Mouse (Mus musculus): Measurements from ENCODE around the gene Sorl1. TPM values are rescaled to one million over a fixed set of nuclear protein-coding genes. Genes with fewer than 3 reads are reported as not detected.

Sorl1 gene
- polyA plus RNA-seq, 1 experiment: 25.1 TPM

DNA sequence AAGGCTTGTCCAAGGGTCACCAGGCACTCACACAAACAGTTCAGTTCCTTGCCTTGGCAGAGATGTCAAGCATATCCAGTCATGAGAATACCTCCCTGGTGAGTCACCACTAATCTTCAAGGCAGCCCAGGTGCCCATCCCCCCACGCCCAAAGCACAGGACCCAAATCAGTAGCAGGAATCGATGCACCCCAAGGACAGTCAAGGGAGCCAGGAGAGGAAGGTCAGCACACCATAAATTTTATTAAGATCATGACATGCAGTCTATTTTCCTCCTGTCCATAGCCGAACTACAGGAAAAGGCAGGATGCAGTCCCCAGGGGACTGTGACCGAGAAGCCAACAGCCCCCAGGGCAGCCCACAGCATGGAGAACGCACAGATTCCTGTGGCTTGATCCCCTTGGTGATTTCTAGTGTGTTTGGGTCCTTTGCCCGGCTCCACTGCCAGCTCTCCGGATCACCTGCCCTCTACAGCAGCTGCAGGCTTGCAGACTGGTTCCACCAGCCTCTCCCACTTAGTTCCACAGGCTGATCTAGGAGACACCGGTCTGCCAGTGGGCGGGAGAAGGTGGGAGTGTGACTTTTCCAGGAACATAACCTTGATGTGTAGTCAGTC, 14.2 kb downstream of the Sorl1 start:
- H3K27ac ChIP-seq (ENCODE audit: insufficient read depth, low read depth, low read length): no peak overlapping the region
- peaks cover 19% of the 10 kb centered on the region for H3K4me1 ChIP-seq (ENCODE audit: control insufficient read depth, insufficient read depth, low read length)
- TF ChIP-seq CTCF (IDR thresholded peaks at IDR 0.05; ENCODE audit: low read depth, low read length) (no peak), POLR2A (IDR thresholded peaks at IDR 0.05; ENCODE audit: borderline replicate concordance, low read depth, low read length) (no peak)
- H3K4me3 ChIP-seq (ENCODE audit: insufficient read depth, low read length): no peak overlapping the region

DNA sequence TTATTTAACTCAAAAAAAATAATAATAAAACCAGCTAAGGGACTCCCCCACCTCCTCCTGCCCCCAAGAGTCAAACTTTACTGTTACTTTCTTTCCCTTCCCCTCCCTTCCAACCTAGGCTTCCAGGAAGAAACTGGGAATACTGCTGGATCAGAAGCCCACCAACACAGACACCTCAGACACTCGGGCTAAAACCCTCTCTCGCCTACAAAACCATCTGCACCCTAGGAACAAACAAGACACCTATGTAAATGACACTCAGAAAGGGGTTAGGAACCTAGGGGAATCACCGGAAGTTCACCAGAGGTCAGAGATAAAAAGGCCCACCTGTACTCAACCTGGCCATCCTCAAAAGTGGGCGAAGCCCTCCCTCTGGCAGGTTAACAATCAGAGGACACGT, 15.0 kb downstream of the Sorl1 start:
- H3K4me3 ChIP-seq (ENCODE audit: insufficient read depth, low read length): no peak overlapping the region
- no peak for TF ChIP-seq POLR2A (IDR thresholded peaks at IDR 0.05; ENCODE audit: borderline replicate concordance, low read depth, low read length)
- no peak for TF ChIP-seq CTCF (IDR thresholded peaks at IDR 0.05; ENCODE audit: low read depth, low read length)
- peaks cover 19% of the 10 kb centered on the region for H3K4me1 ChIP-seq (ENCODE audit: control insufficient read depth, insufficient read depth, low read length)
- no peak overlapping the region for H3K27ac ChIP-seq (ENCODE audit: insufficient read depth, low read depth, low read length)

DNA sequence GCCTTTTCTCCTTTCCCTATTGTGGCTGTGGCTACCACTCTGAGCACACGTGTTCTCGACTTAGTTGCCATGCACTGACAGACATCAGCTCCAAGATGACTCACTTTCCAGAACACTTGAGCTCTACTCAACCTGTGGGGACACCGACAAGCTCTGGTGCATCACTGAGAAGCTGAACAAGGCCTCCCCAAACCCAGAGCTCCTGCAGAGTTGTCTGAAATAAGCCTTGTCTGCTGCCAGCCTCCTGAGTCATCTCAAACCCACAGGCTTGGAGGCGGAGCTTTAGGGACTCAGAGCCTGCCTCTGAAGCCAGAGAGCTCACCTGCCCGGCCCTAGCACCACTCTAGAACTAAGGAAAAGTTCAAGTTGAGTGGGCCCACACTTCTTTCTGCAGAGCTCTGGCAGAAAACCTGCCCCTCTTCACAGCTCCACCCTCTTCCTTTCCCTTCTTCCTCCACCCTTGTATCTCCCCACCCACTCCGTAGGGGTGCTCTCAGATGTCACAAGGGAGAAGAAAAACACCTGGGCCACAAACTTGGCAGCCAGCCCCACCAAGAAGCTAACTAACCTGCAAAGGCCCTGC, 15.6 kb downstream of the Sorl1 start:
- Histone ChIP-seq H3K27ac (ENCODE audit: insufficient read depth, low read depth, low read length) (no peak overlapping the region), H3K4me1 (ENCODE audit: control insufficient read depth, insufficient read depth, low read length) (peaks cover 19% of the 10 kb centered on the region), H3K4me3 (ENCODE audit: insufficient read depth, low read length) (no peak overlapping the region)
- TF ChIP-seq CTCF (IDR thresholded peaks at IDR 0.05; ENCODE audit: low read depth, low read length): no peak
- no peak for TF ChIP-seq POLR2A (IDR thresholded peaks at IDR 0.05; ENCODE audit: borderline replicate concordance, low read depth, low read length)

DNA sequence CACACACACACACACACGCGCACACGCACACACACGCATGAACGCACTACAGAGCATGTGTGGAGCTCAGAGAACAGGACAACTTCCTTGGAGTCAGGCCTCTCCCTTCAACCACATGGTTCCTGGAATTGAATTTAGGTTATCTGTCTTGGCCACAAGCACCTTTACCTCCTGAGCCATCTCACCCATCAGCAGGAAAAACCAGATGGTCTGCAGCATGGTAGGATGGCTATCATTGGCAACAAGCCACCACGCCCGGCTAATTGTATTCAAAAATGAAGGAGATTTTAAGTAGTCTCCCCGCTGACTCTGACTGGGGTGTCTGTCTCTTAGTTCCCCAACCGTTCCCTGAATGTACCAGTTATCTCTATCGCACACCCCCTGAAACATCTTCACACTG, 17.0 kb downstream of the Sorl1 start:
- TF ChIP-seq CTCF (IDR thresholded peaks at IDR 0.05; ENCODE audit: low read depth, low read length) (no peak), POLR2A (IDR thresholded peaks at IDR 0.05; ENCODE audit: borderline replicate concordance, low read depth, low read length) (no peak)
- Histone ChIP-seq H3K4me3 (ENCODE audit: insufficient read depth, low read length) (no peak overlapping the region), H3K4me1 (ENCODE audit: control insufficient read depth, insufficient read depth, low read length) (peaks cover 19% of the 10 kb centered on the region), H3K27ac (ENCODE audit: insufficient read depth, low read depth, low read length) (no peak overlapping the region)

DNA sequence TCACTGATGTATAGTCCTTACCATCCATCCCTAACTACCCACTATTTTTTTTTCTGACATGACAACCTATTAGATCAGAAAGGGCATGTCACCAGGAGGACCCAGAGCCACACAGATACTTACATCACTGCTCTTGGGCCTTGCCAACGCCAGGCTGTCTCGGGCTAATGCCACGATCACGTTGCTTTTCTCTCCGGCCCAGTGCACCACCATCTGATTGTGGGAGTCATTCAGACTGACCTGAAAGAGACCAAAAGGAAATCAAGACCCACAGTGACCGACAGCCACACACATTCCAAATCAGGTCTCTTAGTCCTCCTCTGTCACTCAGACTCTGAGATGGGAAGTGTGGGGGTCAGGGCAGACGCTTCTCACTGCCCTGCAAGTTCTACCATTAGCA, 17.8 kb downstream of the Sorl1 start:
- no peak for TF ChIP-seq POLR2A (IDR thresholded peaks at IDR 0.05; ENCODE audit: borderline replicate concordance, low read depth, low read length)
- TF ChIP-seq CTCF (IDR thresholded peaks at IDR 0.05; ENCODE audit: low read depth, low read length): no peak
- Histone ChIP-seq H3K4me3 (ENCODE audit: insufficient read depth, low read length) (no peak overlapping the region), H3K27ac (ENCODE audit: insufficient read depth, low read depth, low read length) (no peak overlapping the region), H3K4me1 (ENCODE audit: control insufficient read depth, insufficient read depth, low read length) (peaks cover 19% of the 10 kb centered on the region)

DNA sequence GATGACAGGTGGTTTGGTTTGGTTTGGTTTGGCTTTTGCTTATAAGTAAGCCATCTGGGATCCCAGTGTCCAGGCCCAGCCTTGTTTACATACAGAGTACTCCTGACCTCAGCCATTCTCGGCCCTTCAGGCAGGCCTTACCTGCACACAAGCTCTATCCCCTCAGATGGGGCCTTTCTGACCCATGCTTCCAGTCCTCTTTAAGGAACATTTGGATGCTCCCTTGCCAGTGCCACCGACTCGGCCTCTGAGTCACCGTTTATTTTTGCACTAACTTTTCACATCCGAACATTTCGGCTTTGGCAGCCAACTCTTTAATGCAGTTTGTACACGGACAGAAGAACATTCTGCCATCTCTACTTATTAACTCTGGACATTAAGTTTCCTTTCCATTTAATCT, 20.6 kb downstream of the Sorl1 start:
- H3K4me3 ChIP-seq (ENCODE audit: insufficient read depth, low read length): no peak overlapping the region
- no peak overlapping the region for H3K27ac ChIP-seq (ENCODE audit: insufficient read depth, low read depth, low read length)

DNA sequence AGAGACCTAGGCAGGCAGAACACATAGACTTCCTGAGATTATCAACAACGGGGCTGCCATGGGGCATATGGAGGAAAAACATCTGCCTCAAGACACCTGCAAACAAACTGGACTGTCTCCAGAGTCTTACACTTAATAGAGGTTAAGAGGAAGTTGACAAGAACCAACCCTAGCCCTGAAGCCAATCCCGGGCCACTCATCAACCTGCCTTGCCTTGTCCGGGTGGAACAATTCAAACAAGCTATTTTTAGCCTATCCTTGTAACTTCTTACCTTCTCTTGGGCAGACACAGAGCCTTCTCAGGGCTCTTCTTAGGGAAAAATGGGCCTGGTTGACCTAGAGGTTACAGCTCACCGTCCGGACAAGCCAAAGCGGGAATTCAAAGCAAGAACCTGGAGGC, 22.1 kb downstream of the Sorl1 start:
- Histone ChIP-seq H3K27ac (ENCODE audit: insufficient read depth, low read depth, low read length) (no peak overlapping the region), H3K4me1 (ENCODE audit: control insufficient read depth, insufficient read depth, low read length) (peaks cover 11% of the 10 kb centered on the region), H3K4me3 (ENCODE audit: insufficient read depth, low read length) (no peak overlapping the region)
- TF ChIP-seq POLR2A (IDR thresholded peaks at IDR 0.05; ENCODE audit: borderline replicate concordance, low read depth, low read length): no peak
- no peak for TF ChIP-seq CTCF (IDR thresholded peaks at IDR 0.05; ENCODE audit: low read depth, low read length)

More for the DNA sequence above, 20.6 kb downstream of the Sorl1 start:
- no peak for TF ChIP-seq CTCF (IDR thresholded peaks at IDR 0.05; ENCODE audit: low read depth, low read length)
- TF ChIP-seq POLR2A (IDR thresholded peaks at IDR 0.05; ENCODE audit: borderline replicate concordance, low read depth, low read length): no peak
- peaks cover 8% of the 10 kb centered on the region for H3K4me1 ChIP-seq (ENCODE audit: control insufficient read depth, insufficient read depth, low read length)

DNA sequence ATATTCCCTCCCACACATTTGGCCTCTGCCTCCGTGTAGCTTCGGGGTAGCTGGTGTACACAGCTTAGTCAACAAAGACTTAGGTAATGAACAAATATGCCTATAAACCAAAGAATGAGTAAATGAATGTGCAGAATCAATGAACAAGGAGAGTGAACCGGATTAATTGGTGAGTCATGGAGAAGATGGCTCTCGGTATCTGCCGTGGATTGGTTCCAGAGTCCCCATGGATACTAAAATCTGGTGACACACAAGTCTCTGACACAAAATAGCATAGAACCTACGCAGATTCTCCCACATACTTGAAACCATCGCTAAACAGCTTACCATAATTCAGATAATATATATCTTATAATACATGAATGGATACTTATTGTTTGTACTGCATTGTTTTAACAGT, 22.8 kb downstream of the Sorl1 start:
- no peak overlapping the region for H3K27ac ChIP-seq (ENCODE audit: insufficient read depth, low read depth, low read length)
- TF ChIP-seq POLR2A (IDR thresholded peaks at IDR 0.05; ENCODE audit: borderline replicate concordance, low read depth, low read length) (no peak), CTCF (IDR thresholded peaks at IDR 0.05; ENCODE audit: low read depth, low read length) (no peak)
- no peak overlapping the region for H3K4me3 ChIP-seq (ENCODE audit: insufficient read depth, low read length)
- H3K4me1 ChIP-seq (ENCODE audit: control insufficient read depth, insufficient read depth, low read length): peaks cover 14% of the 10 kb centered on the region

DNA sequence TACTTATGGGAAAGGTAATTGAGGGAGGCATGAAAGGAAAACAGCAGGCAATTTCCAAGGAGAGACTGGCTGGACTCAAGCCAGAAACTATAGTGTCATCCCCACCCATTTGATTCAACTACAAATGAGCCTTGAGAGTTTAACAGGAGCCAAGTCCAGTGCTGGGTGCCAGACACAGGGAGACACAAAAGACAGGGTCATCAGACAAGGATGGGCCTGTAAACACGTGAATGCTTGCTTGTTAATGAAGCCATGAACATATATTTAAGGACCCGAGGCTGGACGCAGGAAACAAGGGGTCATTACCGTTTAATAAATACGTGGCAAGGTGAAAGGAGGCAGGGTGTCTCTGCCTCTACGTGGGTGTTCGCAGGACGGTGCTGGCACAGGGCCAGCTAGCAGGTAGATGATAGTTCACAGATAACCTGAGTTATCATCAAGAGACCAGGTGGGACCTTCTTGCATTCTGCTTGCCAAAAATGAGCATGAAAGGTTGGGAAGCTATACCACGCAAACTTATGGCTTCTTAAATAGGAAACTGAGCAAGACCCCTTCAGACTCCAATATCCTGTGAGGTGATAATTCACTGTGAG, 23.4 kb downstream of the Sorl1 start:
- Histone ChIP-seq H3K27ac (ENCODE audit: insufficient read depth, low read depth, low read length) (no peak overlapping the region), H3K4me1 (ENCODE audit: control insufficient read depth, insufficient read depth, low read length) (peaks cover 14% of the 10 kb centered on the region), H3K4me3 (ENCODE audit: insufficient read depth, low read length) (no peak overlapping the region)
- TF ChIP-seq CTCF (IDR thresholded peaks at IDR 0.05; ENCODE audit: low read depth, low read length) (no peak), POLR2A (IDR thresholded peaks at IDR 0.05; ENCODE audit: borderline replicate concordance, low read depth, low read length) (no peak)

DNA sequence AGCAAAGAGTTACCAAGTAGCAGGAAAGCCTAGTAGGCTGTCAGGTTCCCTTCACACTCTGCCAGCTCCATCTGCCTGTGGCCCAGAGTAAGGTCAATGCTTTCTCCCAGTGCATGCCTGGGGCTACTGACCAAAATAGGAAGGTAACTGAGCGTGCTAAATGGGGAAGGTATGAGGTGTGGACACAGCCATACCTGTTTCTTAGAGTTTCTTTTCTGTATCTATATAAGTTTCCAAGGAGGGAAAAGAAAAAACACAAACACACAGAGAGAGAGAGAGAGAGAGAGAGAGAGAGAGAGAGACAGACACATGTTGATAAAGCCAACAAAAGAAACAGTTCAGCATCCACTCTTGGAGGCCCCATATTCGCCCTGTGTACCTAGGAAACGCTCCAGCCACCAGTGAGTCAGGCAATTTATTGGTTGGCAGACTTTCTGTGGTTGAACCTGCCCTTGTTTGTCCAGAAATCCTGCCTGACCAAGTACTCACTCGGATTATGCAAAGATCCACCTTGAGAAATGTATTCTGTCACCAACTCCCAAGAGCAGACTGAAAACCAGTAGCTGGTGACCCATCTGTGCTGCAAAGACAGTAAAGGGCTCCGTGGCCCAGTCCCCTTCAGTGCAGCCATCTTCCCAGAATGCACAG, 25.5 kb downstream of the Sorl1 start:
- TF ChIP-seq CTCF (IDR thresholded peaks at IDR 0.05; ENCODE audit: low read depth, low read length) (no peak), POLR2A (IDR thresholded peaks at IDR 0.05; ENCODE audit: borderline replicate concordance, low read depth, low read length) (no peak)
- peaks cover 29% of the 10 kb centered on the region for H3K4me1 ChIP-seq (ENCODE audit: control insufficient read depth, insufficient read depth, low read length)
- H3K27ac ChIP-seq (ENCODE audit: insufficient read depth, low read depth, low read length): no peak overlapping the region
- H3K4me3 ChIP-seq (ENCODE audit: insufficient read depth, low read length): no peak overlapping the region

All from bone marrow macrophage, adult 2 months (primary cell).